Mouse (Mus musculus): ENCODE measurements around the gene Hint1.

DNA sequence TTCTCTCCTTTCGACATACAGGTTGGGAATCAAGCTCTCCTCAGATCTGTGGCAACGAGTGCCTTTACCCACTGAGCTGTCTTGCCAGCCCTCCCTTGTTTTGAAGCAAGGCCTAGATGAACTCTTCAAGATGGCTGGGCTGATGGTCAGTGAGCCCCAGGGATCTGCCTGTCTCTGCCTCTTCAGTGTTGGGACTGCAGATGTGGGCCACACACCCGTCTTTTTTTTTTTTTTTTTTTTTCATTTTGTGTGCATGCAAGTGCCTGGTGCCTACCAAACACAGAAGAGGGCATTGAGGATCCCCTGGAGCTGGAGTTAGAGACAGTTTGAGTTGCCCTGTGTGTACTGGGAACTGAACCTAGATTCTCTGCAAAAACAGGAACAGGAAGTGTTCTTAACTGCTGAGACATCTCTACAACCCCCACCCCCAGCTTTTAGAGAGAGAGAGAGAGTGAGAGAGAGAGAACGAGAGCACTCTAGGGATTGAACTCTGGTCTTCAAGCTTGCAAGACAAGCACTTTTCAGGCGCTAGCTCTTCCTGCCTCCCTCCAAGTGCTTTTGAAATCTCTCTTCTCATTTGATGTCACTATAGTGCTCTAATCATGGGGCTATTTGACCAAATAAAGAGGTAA, 18.1 kb downstream of the Hint1 start:
- TF ChIP-seq CTCF (IDR thresholded peaks at IDR 0.05; ENCODE audit: low read depth, low read length) = no peak
- no peak for TF ChIP-seq POLR2A (IDR thresholded peaks at IDR 0.05; ENCODE audit: insufficient read depth, low read length)

Data from ES-Bruce4 (cell line).